Mouse (Mus musculus): ENCODE results near the gene Hectd2. TPM values are rescaled to one million over a fixed set of nuclear protein-coding genes. Genes with fewer than 3 reads are reported as not detected.

Gene Hectd2
- under 1 TPM; 0.01 to 0.18 TPM for polyA plus RNA-seq (2012; fragmentation: generic; extraction: Trizol)

GRCm38 (mm10) chr19:36554046-36554784 is at the start of gene Hectd2:
Gene Hectd2, plus strand, starts transcription at chr19:36554639.

Other genes starting within 250 kb of the Hectd2 start
- 1 to 10 TPM; 4.8 to 5.9 TPM for gene Pcgf5, start 206.3 kb upstream of the Hectd2 start, polyA plus RNA-seq (2012; fragmentation: generic; extraction: Trizol)
- gene Ppp1r3c, start 182.0 kb downstream of the Hectd2 start, polyA plus RNA-seq (2012; fragmentation: generic; extraction: Trizol), result under 1 TPM in 1 of 2 experiments, not detected in 1; 0.39 TPM